Mouse (Mus musculus) macrophage (primary cell): ENCODE results near the gene Pts. TPM values are rescaled to one million over a fixed set of nuclear protein-coding genes. Genes with fewer than 3 reads are reported as not detected.

Experiments used
- H3K27ac ChIP-seq: fragments of 350-480 bp; formaldehyde crosslinking; 2 replicates; pipeline ENCODE4 v1.9.0; 2021
- H3K36me3 ChIP-seq: fragments of 350-480 bp; formaldehyde crosslinking; 2 replicates; pipeline ENCODE4 v1.9.0; 2021; ENCODE audit errors: inconsistent target
- H3K4me3 ChIP-seq: fragments of 350-480 bp; formaldehyde crosslinking; 2 replicates; pipeline ENCODE4 v1.9.0; 2021; ENCODE audit errors: inconsistent target
- H3K79me2 ChIP-seq: fragments of 350-480 bp; formaldehyde crosslinking; 2 replicates; pipeline ENCODE4 v1.9.0; 2021; ENCODE audit errors: inconsistent target
- WGBS: methylation state at CpG from one replicate; pipeline ENCODE4 v1.1.7; 2026; ENCODE audit warnings: inconsistent platforms; ENCODE audit not compliant: missing documents; 5-methylcytosine and 5-hydroxymethylcytosine counted together
- polyA plus RNA-seq: library from polyadenylated mRNA; stranded (reverse); fragments of 250-400 nt; gene quantifications from 3 replicates; pipeline ENCODE4 v1.2.4, GENCODE M21; 2018; ENCODE audit warnings: inconsistent platforms

The Pts gene
- polyA plus RNA-seq, 1 experiment from 2014 or later: 48.4 TPM

DNA sequence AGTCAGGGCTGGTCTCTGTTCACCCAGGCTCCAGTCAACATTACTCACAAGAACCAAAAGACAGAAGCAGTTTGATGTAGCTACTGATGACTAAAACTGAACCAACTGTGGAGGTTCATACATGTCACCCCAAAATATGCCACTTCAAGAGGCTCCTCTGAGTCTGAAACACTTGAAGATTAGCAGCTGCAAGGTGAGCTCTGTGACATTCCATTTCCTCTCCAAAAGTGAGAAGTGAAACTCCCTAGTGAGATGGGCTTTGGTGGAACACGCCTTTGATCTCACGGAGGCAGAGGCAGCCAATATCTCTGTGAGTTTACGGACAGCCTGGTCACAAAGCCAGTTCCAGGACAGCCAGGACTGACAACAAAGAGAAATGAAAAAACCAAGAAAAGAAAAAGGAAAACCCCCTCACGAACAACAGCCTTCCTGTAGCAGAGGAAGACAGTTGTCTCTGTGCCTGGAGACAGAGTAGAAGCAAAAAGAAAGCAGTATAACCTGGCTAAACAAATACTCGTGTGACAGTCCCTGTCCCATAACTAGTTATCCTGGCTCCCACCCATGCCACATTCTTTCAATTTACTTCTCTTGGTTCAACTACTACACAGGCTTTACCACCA, 19.4 kb upstream of the Pts start:
- no peaks in the 10 kb centered on the region; the same call in 1 of the 2 replicates for H3K36me3 ChIP-seq
- H3K4me3 ChIP-seq: no peak overlapping the region
- 23% methylated on average over 5 of the region's 5 CpGs for WGBS
- H3K27ac ChIP-seq: no peak overlapping the region
- no peaks in the 10 kb centered on the region for H3K79me2 ChIP-seq

GRCm38 (mm10) chr9:50542401-50542800, 13.9 kb upstream of the Pts start:
- Histone ChIP-seq H3K36me3 (no peaks in the 10 kb centered on the region; the same call in 1 of the 2 replicates), H3K4me3 (no peak overlapping the region), H3K79me2 (no peaks in the 10 kb centered on the region), H3K27ac (no peak overlapping the region)
- WGBS: 90% methylated on average over 9 of the region's 9 CpGs

GRCm38 (mm10) chr9:50540170-50540569, 11.6 kb upstream of the Pts start:
- 6% methylated on average over 7 of the region's 7 CpGs for WGBS
- no peaks in the 10 kb centered on the region for H3K79me2 ChIP-seq

GRCm38 (mm10) chr9:50537295-50537694, 8.8 kb upstream of the Pts start:
- Histone ChIP-seq H3K27ac (no peak overlapping the region), H3K4me3 (no peak overlapping the region), H3K79me2 (no peaks in the 10 kb centered on the region), H3K36me3 (no peaks in the 10 kb centered on the region)
- 22% methylated on average over 4 of the region's 4 CpGs for WGBS

More at GRCm38 (mm10) chr9:50540170-50540569, 11.6 kb upstream of the Pts start:
- peak overlapping the region; percentile 65 for H3K27ac ChIP-seq
- H3K4me3 ChIP-seq: no peak overlapping the region
- H3K36me3 ChIP-seq: no peaks in the 10 kb centered on the region; the same call in 1 of the 2 replicates

- WGBS: 83% methylated on average over 7 of the region's 7 CpGs
- Histone ChIP-seq H3K79me2 (no peaks in the 10 kb centered on the region), H3K36me3 (no peaks in the 10 kb centered on the region), H3K4me3 (no peak overlapping the region), H3K27ac (no peak overlapping the region)
Measured at GRCm38 (mm10) chr9:50536603-50537135, 8.1 kb upstream of the Pts start.

GRCm38 (mm10) chr9:50535930-50536329, 7.4 kb upstream of the Pts start:
- no peak overlapping the region for H3K4me3 ChIP-seq
- H3K79me2 ChIP-seq: no peaks in the 10 kb centered on the region
- no peaks in the 10 kb centered on the region for H3K36me3 ChIP-seq
- WGBS: 42% methylated on average over 5 of the region's 5 CpGs
- H3K27ac ChIP-seq: no peak overlapping the region

DNA sequence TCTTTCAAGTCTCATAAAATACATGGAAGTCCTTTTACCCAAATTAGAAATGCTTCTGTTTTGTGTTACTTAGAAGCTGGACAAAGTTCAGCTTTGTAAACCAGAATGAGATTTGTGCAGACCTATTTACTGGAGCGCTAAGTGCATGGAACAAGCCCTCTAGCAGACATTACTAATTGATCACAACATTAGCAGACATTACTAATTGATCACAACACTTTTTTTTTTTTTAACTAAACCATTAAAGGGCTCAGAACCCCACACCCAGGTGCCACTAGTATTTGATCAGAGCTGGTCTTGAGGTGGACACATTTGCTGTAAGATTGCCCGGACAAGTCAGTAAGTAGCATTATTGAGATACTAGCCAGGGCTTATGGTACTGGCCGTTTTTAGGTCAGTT, 5.3 kb upstream of the Pts start:
- 68% methylated on average over 3 of the region's 3 CpGs for WGBS

GRCm38 (mm10) chr9:50533328-50533727, 4.8 kb upstream of the Pts start:
- H3K36me3 ChIP-seq: no peaks in the 10 kb centered on the region
- peak overlapping the region; percentile 79 for H3K27ac ChIP-seq
- 1% methylated on average over 11 of the region's 11 CpGs for WGBS
- no peaks in the 10 kb centered on the region for H3K79me2 ChIP-seq
- H3K4me3 ChIP-seq: peak overlapping the region; percentile 17; the same call in 1 of the 2 replicates

More for the DNA sequence above, 5.3 kb upstream of the Pts start:
- Histone ChIP-seq H3K36me3 (no peaks in the 10 kb centered on the region), H3K4me3 (peak overlapping the region; percentile 17; the same call in 1 of the 2 replicates), H3K79me2 (no peaks in the 10 kb centered on the region), H3K27ac (peak overlapping the region; percentile 79)

DNA sequence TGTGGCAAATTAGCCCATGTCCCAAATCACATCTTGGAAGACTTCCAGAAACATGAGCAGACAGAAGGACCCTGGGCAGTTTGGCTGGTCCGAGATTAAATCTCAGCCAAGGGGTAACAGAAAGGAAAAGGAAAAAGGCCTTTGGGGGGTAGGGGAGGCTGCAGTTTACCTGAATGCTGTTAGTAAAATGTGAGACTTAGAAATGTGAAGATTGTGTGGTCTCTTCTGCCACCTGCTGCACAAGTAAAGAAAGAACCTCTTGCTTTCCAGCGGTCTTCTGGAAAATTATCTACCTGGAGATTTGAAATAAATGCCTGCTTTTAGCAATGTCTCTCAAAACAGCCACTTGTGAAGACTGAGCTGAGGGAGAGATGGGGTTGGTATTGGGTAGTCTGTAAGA, 2.4 kb upstream of the Pts start:
- no peaks in the 10 kb centered on the region for H3K36me3 ChIP-seq
- no peak overlapping the region for H3K27ac ChIP-seq
- no peak overlapping the region for H3K4me3 ChIP-seq
- peaks cover 17% of the 10 kb centered on the region; the same call in 1 of the 2 replicates for H3K79me2 ChIP-seq
- WGBS: 29% methylated on average over 2 of the region's 2 CpGs

GRCm38 (mm10) chr9:50527860-50528259, 664 bp downstream of the Pts start:
- Histone ChIP-seq H3K27ac (peak overlapping the region; percentile 19; the same call in 1 of the 2 replicates), H3K79me2 (peaks cover 17% of the 10 kb centered on the region; the same call in 1 of the 2 replicates), H3K4me3 (peak overlapping the region; percentile 47), H3K36me3 (peaks cover 18% of the 10 kb centered on the region)
- 15% methylated on average over 7 of the region's 7 CpGs for WGBS

DNA sequence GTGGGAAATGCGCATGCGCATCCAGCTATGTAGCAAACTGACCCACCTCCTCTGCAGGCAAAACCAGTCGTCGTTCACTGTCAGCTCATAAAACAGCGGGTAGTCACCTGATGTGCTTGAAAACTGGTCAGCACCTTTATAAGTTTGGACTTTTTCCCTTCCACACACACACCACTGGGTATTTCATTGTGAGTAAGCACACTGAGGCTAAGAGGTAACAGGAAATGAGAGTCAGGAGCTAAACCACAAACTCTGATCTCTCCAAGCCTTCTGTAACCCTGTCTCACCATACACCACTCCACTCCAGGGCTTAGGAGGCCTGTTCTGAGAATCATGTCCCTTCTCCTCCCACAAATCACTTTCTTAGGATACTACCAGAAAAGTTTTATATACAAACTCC, 2.9 kb downstream of the Pts start:
- H3K27ac ChIP-seq: no peak overlapping the region
- WGBS: 73% methylated on average over 5 of the region's 5 CpGs

GRCm38 (mm10) chr9:50524936-50525335, 3.6 kb downstream of the Pts start:
- Histone ChIP-seq H3K79me2 (peaks cover 17% of the 10 kb centered on the region; the same call in 1 of the 2 replicates), H3K36me3 (peaks cover 18% of the 10 kb centered on the region), H3K27ac (no peak overlapping the region), H3K4me3 (no peak overlapping the region)
- 76% methylated on average over 5 of the region's 5 CpGs for WGBS

More for the DNA sequence above, 2.9 kb downstream of the Pts start:
- Histone ChIP-seq H3K79me2 (peaks cover 17% of the 10 kb centered on the region; the same call in 1 of the 2 replicates), H3K4me3 (no peak overlapping the region), H3K36me3 (peaks cover 18% of the 10 kb centered on the region)

DNA sequence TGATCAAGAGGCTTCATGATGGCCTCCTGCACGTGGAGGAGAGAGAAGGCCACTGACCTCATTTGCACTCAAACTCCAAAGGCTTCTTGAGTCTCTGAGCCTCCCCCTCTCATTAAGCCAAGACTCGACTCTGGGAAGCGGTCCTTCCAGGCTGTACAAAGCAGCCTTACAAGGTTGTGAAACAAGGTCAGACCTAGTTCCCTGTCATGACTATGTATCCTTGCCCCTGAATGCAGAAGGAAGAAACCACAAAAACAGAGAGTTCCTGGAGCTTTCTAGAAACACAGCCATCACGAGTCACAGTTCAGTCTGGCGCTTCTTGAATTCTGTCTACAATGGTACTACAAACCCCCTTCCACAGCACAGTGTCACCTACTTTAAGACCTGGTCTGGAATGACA, 6.0 kb downstream of the Pts start:
- 33% methylated on average over 5 of the region's 5 CpGs for WGBS
- peaks cover 18% of the 10 kb centered on the region for H3K36me3 ChIP-seq
- no peak overlapping the region for H3K27ac ChIP-seq
- H3K4me3 ChIP-seq: no peak overlapping the region
- peaks cover 11% of the 10 kb centered on the region; the same call in 1 of the 2 replicates for H3K79me2 ChIP-seq

GRCm38 (mm10) chr9:50521562-50521961, 7.0 kb downstream of the Pts start:
- Histone ChIP-seq H3K36me3 (peaks cover 18% of the 10 kb centered on the region), H3K4me3 (no peak overlapping the region), H3K79me2 (peaks cover under 1% of the 10 kb centered on the region; the same call in 1 of the 2 replicates), H3K27ac (no peak overlapping the region)
- WGBS: 41% methylated on average over 2 of the region's 2 CpGs

DNA sequence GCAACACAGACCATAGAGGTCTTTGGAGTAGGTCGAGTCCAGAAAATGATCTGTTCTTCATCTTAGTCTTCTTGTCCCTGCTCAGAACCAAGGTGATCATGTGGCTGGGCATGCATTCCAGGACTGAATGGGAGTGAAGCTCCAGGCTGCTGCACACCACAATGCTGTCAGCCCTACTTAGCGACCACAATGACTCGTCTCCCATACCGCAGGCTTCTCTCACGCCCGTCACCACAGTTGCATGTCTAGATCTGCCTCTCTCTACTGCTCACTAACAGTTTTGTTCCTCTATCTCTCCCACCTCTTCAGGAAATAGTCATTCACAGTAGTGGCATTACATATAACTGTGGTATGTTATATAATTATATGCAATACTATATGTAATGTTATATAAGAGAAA, 7.8 kb downstream of the Pts start:
- peaks cover 18% of the 10 kb centered on the region for H3K36me3 ChIP-seq
- no peaks in the 10 kb centered on the region for H3K79me2 ChIP-seq
- WGBS: 18% methylated on average over 6 of the region's 6 CpGs
- H3K27ac ChIP-seq: no peak overlapping the region
- no peak overlapping the region for H3K4me3 ChIP-seq
